Mouse (Mus musculus): Measurements from ENCODE around the gene Mgam. TPM values are rescaled to one million over a fixed set of nuclear protein-coding genes. Genes with fewer than 3 reads are reported as not detected.

The Mgam gene
- total RNA-seq (2023), result under 1 TPM in 1 of 2 experiments, not detected in 1; 0.24 TPM

GRCm38 (mm10) chr6:40628406-40629000, at the start of gene Mgam:
Gene Mgam (plus strand): TSS chr6:40628831.

GRCm38 (mm10) chr6:40585645-40586044, 43.0 kb upstream of the Mgam start, which contains the start of gene Clec5a:
Gene Clec5a (minus strand): TSS chr6:40585821.

GRCm38 (mm10) chr6:40613260-40613852, 15.3 kb upstream of the Mgam start, which contains the start of gene Tas2r138:
Gene Tas2r138 (minus strand): TSS chr6:40613310.

Other genes starting within 250 kb of the Mgam start
- gene E330009J07Rik, start 192.7 kb upstream of the Mgam start, total RNA-seq (2023), result 1 to 10 TPM; 4.3 to 4.9 TPM
- not detected for gene Wee2, start 189.7 kb upstream of the Mgam start, total RNA-seq (2023)
- gene Ssbp1, start 157.5 kb upstream of the Mgam start, total RNA-seq (2023), result 10 to 100 TPM; 32.7 to 39.2 TPM
- gene Tas2r137, start 137.6 kb upstream of the Mgam start, total RNA-seq (2023), result not detected
- not detected for gene Tas2r108, start 135.3 kb upstream of the Mgam start, total RNA-seq (2023)
- gene Prss37, start 109.3 kb upstream of the Mgam start, total RNA-seq (2023), result not detected
- not detected for gene Olfr461, start 73.8 kb upstream of the Mgam start, total RNA-seq (2023)
- gene Olfr460, start 59.3 kb upstream of the Mgam start, total RNA-seq (2023), result not detected
- gene Clec5a, start 43.0 kb upstream of the Mgam start, total RNA-seq (2023), result 10 to 100 TPM; 16.3 to 17.5 TPM
- not detected for gene Tas2r138, start 15.5 kb upstream of the Mgam start, total RNA-seq (2023)

All from monocyte, adult 59 days (primary cell).